Mouse (Mus musculus): ENCODE results near the gene Btnl10.
"Not testable (repeated sequence)": the region's sequence is repeated elsewhere in the genome, so short reads cannot be mapped to it uniquely, and the experiment has no call there.

Gene Btnl10

DNA sequence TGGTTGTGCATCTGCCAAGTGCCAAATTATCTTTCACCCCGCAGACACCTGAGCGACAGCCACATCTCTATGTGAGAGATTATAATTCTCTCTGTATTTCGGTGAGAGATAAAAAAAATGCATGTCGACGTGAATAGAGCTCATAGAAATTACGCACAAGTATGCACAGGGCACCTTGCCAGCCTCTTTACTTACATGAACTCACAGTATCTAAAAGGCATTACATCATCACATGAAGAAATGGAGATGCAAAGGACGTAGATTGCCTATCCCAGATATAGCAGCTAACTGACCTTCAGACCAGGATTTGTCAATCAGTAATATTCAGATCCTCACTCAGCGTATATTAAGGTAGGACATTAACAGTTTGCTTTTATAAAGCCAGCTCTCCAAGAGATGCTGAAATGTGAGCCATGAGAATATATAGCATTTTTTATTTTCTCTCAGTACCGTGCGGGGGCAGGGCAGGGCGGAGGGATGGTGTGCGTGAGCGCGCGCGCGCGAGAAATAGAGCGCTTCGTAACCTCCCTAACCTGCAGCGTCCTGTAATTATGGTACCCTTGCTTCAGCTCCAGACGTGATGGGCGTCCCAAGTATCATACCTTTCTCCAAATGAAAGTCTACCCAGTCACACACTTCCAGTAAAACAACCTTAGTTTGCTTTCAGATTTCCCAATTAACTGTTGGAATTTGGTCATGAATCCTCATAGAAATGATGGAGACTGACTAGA is 30.3 kb downstream of the Btnl10 start:
- no peak for DNase-seq (ENCODE audit: low read depth, low spot score)
- no peaks in the 10 kb centered on the region for H3K36me3 ChIP-seq (ENCODE audit: control insufficient read depth, insufficient read depth, low read length, poor library complexity, severe bottlenecking)

GRCm38 (mm10) chr11:58948542-58949479 is 31.1 kb downstream of the Btnl10 start, which contains the start of gene Hist3h2ba:
TSS of gene Hist3h2ba (plus strand) at chr11:58948920.
- Histone ChIP-seq H3K36me3 (ENCODE audit: control insufficient read depth, insufficient read depth, low read length, poor library complexity, severe bottlenecking) (no peaks in the 10 kb centered on the region), H3K27me3 (ENCODE audit: control insufficient read depth, insufficient read depth, low read length, poor library complexity, severe bottlenecking) (no peaks in the 10 kb centered on the region)
- DNase-seq (ENCODE audit: low read depth, low spot score): peak; percentile 87

More for the DNA sequence above, 30.3 kb downstream of the Btnl10 start:
- no peaks in the 10 kb centered on the region for H3K27me3 ChIP-seq (ENCODE audit: control insufficient read depth, insufficient read depth, low read length, poor library complexity, severe bottlenecking)

DNA sequence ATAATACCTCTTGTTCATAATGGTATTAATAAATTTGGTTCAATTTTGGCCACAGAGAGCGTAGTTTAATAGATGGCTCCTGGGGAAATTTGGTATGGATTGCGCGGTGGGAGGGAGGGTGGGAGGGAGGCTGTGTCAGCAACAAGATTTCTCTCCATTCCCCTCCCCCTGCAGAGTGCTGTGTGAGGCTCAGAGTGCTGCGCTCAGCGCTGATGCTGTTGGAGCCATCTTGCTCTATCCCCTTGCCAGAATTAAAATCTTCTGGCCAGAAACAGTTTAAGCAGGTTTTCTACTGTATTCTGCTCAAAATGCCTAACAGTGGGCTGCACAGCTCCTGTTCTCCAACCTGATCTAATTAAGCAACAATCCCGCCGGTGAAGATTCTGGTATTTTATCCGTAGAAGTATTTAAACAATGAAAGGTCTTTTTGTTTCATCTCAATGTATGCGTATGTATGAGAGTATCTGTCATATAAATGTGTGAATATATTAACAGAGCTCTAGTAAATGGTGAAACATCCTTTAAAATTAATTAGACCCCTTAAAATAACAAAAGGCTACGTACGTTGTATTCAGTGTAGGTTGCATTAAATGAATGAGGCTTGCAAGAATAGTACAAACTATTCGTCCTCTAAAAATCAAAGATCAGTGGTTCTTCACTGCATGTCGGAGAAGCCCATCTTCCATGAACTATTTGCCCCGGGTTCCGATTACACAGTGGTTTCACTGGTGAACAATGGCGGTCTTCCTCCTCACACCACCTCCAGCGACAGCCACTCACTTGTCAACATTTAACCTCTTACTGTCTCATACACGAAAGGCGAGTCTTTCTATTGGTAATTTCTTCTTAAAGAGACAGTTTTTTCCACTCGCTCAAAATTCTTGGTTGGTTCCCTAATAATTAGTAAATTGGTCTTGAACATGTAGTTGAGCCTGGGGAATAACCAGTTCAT is 32.0 kb downstream of the Btnl10 start:
- DNase-seq (ENCODE audit: low read depth, low spot score): no peak
- H3K27me3 ChIP-seq (ENCODE audit: control insufficient read depth, insufficient read depth, low read length, poor library complexity, severe bottlenecking): no peaks in the 10 kb centered on the region
- H3K36me3 ChIP-seq (ENCODE audit: control insufficient read depth, insufficient read depth, low read length, poor library complexity, severe bottlenecking): no peaks in the 10 kb centered on the region

- Histone ChIP-seq H3K27me3 (ENCODE audit: control insufficient read depth, insufficient read depth, low read length, poor library complexity, severe bottlenecking) (no peaks in the 10 kb centered on the region), H3K36me3 (ENCODE audit: control insufficient read depth, insufficient read depth, low read length, poor library complexity, severe bottlenecking) (no peaks in the 10 kb centered on the region)
- DNase-seq (ENCODE audit: low read depth, low spot score): no peak
These were observed 33.5 kb downstream of the Btnl10 start for GRCm38 (mm10) chr11:58951210-58951609.

GRCm38 (mm10) chr11:58953351-58954169 is 35.9 kb downstream of the Btnl10 start:
- DNase-seq (ENCODE audit: low read depth, low spot score): peak; percentile 44
- H3K27me3 ChIP-seq (ENCODE audit: control insufficient read depth, insufficient read depth, low read length, poor library complexity, severe bottlenecking): no peaks in the 10 kb centered on the region
- H3K36me3 ChIP-seq (ENCODE audit: control insufficient read depth, insufficient read depth, low read length, poor library complexity, severe bottlenecking): no peaks in the 10 kb centered on the region; the same call in 1 of the 2 replicates

- not testable (repeated sequence) for H3K36me3 ChIP-seq (ENCODE audit: control insufficient read depth, insufficient read depth, low read length, poor library complexity, severe bottlenecking); H3K27me3 ChIP-seq (ENCODE audit: control insufficient read depth, insufficient read depth, low read length, poor library complexity, severe bottlenecking); DNase-seq (ENCODE audit: low read depth, low spot score)
These were observed 36.4 kb downstream of the Btnl10 start for GRCm38 (mm10) chr11:58954170-58954419.

- peak; percentile 96 for DNase-seq (ENCODE audit: low read depth, low spot score)
- Histone ChIP-seq H3K36me3 (ENCODE audit: control insufficient read depth, insufficient read depth, low read length, poor library complexity, severe bottlenecking) (no peaks in the 10 kb centered on the region; the same call in 1 of the 2 replicates), H3K27me3 (ENCODE audit: control insufficient read depth, insufficient read depth, low read length, poor library complexity, severe bottlenecking) (no peaks in the 10 kb centered on the region)
These were observed 36.9 kb downstream of the Btnl10 start, which contains the start of the genes Hist3h2a and Trim17 for GRCm38 (mm10) chr11:58954420-58955142. TSS of gene Hist3h2a (plus strand) at chr11:58954685. TSS of gene Trim17 (plus strand) at chr11:58954685.

GRCm38 (mm10) chr11:58955143-58955867 is 37.6 kb downstream of the Btnl10 start:
- no peak for DNase-seq (ENCODE audit: low read depth, low spot score)
- H3K27me3 ChIP-seq (ENCODE audit: control insufficient read depth, insufficient read depth, low read length, poor library complexity, severe bottlenecking): no peaks in the 10 kb centered on the region
- no peaks in the 10 kb centered on the region; the same call in 1 of the 2 replicates for H3K36me3 ChIP-seq (ENCODE audit: control insufficient read depth, insufficient read depth, low read length, poor library complexity, severe bottlenecking)

DNA sequence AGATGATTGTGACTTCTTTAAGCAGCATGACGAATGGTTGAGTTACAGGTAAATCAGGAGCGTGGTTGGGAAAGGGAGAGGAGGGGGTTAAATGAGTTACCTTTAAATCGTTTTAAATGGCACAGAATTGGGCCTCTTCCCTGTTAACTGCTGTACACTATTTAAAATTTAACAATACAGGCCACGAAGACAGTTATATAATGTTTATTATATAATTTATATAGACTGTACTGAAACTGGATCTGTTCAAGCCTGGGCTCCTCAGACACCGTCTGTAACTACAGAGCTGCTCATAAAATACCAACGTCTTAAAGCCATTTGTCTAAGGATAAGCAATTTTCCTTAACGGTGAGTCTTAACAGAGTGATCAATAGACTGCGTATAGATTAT is 38.2 kb downstream of the Btnl10 start:
- no peak for DNase-seq (ENCODE audit: low read depth, low spot score)
- Histone ChIP-seq H3K36me3 (ENCODE audit: control insufficient read depth, insufficient read depth, low read length, poor library complexity, severe bottlenecking) (no peaks in the 10 kb centered on the region; the same call in 1 of the 2 replicates), H3K27me3 (ENCODE audit: control insufficient read depth, insufficient read depth, low read length, poor library complexity, severe bottlenecking) (no peaks in the 10 kb centered on the region)

DNA sequence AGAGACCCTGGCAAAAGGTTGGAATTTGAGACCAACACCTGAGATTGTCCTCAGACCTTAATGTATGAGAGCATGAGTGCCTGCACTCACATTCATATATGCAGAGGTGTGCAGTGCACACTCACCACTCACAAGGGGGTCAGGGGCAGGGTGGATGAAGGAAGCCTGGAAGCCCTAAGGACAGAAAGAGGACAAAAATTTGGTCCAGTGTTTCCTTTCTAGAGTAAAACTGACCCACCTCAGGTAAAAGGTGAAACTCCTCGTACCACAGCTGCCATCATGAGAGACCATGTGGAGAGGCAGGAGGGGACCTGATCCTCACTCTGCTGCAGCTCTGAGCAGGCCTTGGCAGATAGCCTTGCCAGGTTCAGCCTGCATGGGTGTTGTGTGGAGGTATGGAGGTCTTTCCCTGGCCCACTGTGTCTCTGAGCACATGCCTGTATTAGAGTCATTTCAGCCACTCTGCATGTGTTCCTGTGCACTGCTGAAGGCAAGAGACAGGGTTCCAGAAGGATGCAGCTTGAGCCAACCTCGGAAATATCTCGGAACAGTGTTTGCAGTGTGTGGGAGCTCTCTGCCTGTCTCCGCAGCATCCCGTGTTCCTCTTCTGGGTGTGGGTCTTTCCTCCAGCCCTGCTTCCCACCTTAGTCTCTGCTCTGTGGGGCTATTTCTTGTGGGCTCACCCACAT is 39.7 kb downstream of the Btnl10 start:
- no peak for DNase-seq (ENCODE audit: low read depth, low spot score)
- Histone ChIP-seq H3K36me3 (ENCODE audit: control insufficient read depth, insufficient read depth, low read length, poor library complexity, severe bottlenecking) (no peaks in the 10 kb centered on the region; the same call in 1 of the 2 replicates), H3K27me3 (ENCODE audit: control insufficient read depth, insufficient read depth, low read length, poor library complexity, severe bottlenecking) (no peaks in the 10 kb centered on the region)

- H3K27me3 ChIP-seq (ENCODE audit: control insufficient read depth, insufficient read depth, low read length, poor library complexity, severe bottlenecking): no peaks in the 10 kb centered on the region
- no peaks in the 10 kb centered on the region; the same call in 1 of the 2 replicates for H3K36me3 ChIP-seq (ENCODE audit: control insufficient read depth, insufficient read depth, low read length, poor library complexity, severe bottlenecking)
- no peak for DNase-seq (ENCODE audit: low read depth, low spot score)
These were observed 40.8 kb downstream of the Btnl10 start for GRCm38 (mm10) chr11:58958536-58958935.

GRCm38 (mm10) chr11:58959186-58959825 is 41.6 kb downstream of the Btnl10 start:
- no peaks in the 10 kb centered on the region for H3K27me3 ChIP-seq (ENCODE audit: control insufficient read depth, insufficient read depth, low read length, poor library complexity, severe bottlenecking)
- H3K36me3 ChIP-seq (ENCODE audit: control insufficient read depth, insufficient read depth, low read length, poor library complexity, severe bottlenecking): no peaks in the 10 kb centered on the region; the same call in 1 of the 2 replicates
- peak; percentile 73 for DNase-seq (ENCODE audit: low read depth, low spot score)

Measured in splenic B cell, adult 2 months (primary cell).